Mouse (Mus musculus): Measurements from ENCODE around the gene Trak2.
"Not testable (repeated sequence)": the region's sequence is repeated elsewhere in the genome, so short reads cannot be mapped to it uniquely, and the experiment has no call there.

Trak2 gene

GRCm38 (mm10) chr1:58885646-58886045 is 87.6 kb downstream of the Trak2 start:
- no peak for DNase-seq

GRCm38 (mm10) chr1:58883279-58883678 is 90.0 kb downstream of the Trak2 start:
- DNase-seq, result not testable (repeated sequence)

GRCm38 (mm10) chr1:58879291-58879690 is 93.9 kb downstream of the Trak2 start:
- DNase-seq, result not testable (repeated sequence)

- not testable (repeated sequence) for DNase-seq
Observed at GRCm38 (mm10) chr1:58876500-58876899, 96.7 kb downstream of the Trak2 start.

GRCm38 (mm10) chr1:58860586-58860985 is 112.6 kb downstream of the Trak2 start:
- DNase-seq, result not testable (repeated sequence)

GRCm38 (mm10) chr1:58859738-58860365 is 113.4 kb downstream of the Trak2 start:
- not testable (repeated sequence) for DNase-seq

- DNase-seq, result not testable (repeated sequence)
Observed at GRCm38 (mm10) chr1:58859131-58859530, 114.1 kb downstream of the Trak2 start.

GRCm38 (mm10) chr1:58856811-58857210 is 116.4 kb downstream of the Trak2 start:
- not testable (repeated sequence) for DNase-seq
